Comparison of ENCODE assay signal across 7 mouse cellular contexts in the genomic region with DNA sequence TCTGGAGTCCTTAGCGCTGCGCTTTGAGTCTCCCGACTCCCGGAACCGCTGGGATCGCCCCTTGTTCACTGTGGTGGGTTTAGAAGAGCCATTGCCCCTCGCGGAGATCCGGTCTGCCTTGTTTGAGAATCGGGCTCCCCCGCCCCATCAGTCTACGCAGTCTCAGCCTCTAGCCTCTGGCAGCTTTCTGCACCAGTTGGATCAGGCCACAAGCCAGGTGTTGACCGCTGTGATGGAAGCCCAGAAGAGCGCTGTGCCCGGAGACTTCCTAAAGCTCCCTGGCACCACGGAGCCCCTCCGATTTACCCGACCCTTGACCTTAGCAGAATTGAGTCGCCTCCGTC. TPM values are rescaled to one million over a fixed set of nuclear protein-coding genes. Genes with fewer than 3 reads are reported as not detected.
DNase-seq lines count a peak whose midpoint lies in the region; ATAC-seq lines count a peak whose summit lies in the region.

A gene (minus strand): TSS at position 115 of the 344 bp plus-strand sequence.

- peak within 1 kb of the TSS; percentile 97 for H3K4me3 ChIP-seq in embryonic facial prominence, embryonic 10.5 days
- H3K4me3 ChIP-seq in hindbrain, embryonic 12.5 days, result peak within 1 kb of the TSS; percentile 97
- peak within 1 kb of the TSS; percentile 71 for H3K4me3 ChIP-seq in macrophage (ENCODE audit: inconsistent target)
- H3K4me3 ChIP-seq in stomach, embryonic 16.5 days (replicated peaks; ENCODE audit: low read length), result peak within 1 kb of the TSS; percentile 71

- H3K9ac ChIP-seq in hindbrain, embryonic 12.5 days, result peak within 1 kb of the TSS; percentile 87
- peak within 1 kb of the TSS; percentile 87 for H3K9ac ChIP-seq in stomach, embryonic 16.5 days (ENCODE audit: low read length)

- peak within 1 kb of the TSS; percentile 98 for H3K4me2 ChIP-seq in hindbrain, embryonic 12.5 days (replicated peaks)
- peak within 1 kb of the TSS; percentile 89 for H3K4me2 ChIP-seq in stomach, embryonic 16.5 days (ENCODE audit: low read depth, low read length)

- peak; percentile 13 for DNase-seq in layer of hippocampus, adult 9-11 months
- DNase-seq in layer of hippocampus, adult 11-12 months (ENCODE audit: low spot score), result no peak
- peak; percentile 26 for DNase-seq in ZHBTc4 (ENCODE audit: low read depth, low spot score)
- DNase-seq in embryonic facial prominence, embryonic 10.5 days (ENCODE audit: low spot score), result no peak

- peaks cover 33% of the 10 kb centered on the region for H3K36me3 ChIP-seq in embryonic facial prominence, embryonic 10.5 days (replicated peaks)
- H3K36me3 ChIP-seq in hindbrain, embryonic 12.5 days, result peaks cover 5% of the 10 kb centered on the region
- H3K36me3 ChIP-seq in macrophage (ENCODE audit: inconsistent target), result no peaks in the 10 kb centered on the region
- H3K36me3 ChIP-seq in stomach, embryonic 16.5 days (ENCODE audit: control insufficient read depth, insufficient read depth, low read length), result no peaks in the 10 kb centered on the region; the same call in 1 of the 2 replicates

- peaks cover 42% of the 10 kb centered on the region for H3K79me2 ChIP-seq in macrophage (ENCODE audit: inconsistent target)

- peaks cover 22% of the 10 kb centered on the region for H3K4me1 ChIP-seq in embryonic facial prominence, embryonic 10.5 days
- peaks cover 21% of the 10 kb centered on the region for H3K4me1 ChIP-seq in hindbrain, embryonic 12.5 days
- peaks cover 15% of the 10 kb centered on the region for H3K4me1 ChIP-seq in stomach, embryonic 16.5 days (ENCODE audit: control insufficient read depth, insufficient read depth, low read length)

- no peaks in the 10 kb centered on the region for H3K9me3 ChIP-seq in embryonic facial prominence, embryonic 10.5 days
- no peaks in the 10 kb centered on the region for H3K9me3 ChIP-seq in hindbrain, embryonic 12.5 days (replicated peaks)
- H3K9me3 ChIP-seq in stomach, embryonic 16.5 days (replicated peaks; ENCODE audit: control insufficient read depth, low read length), result no peaks in the 10 kb centered on the region

- H3K27me3 ChIP-seq in embryonic facial prominence, embryonic 10.5 days (replicated peaks; ENCODE audit: low read depth, poor library complexity, severe bottlenecking), result no peaks in the 10 kb centered on the region
- no peaks in the 10 kb centered on the region for H3K27me3 ChIP-seq in hindbrain, embryonic 12.5 days
- no peaks in the 10 kb centered on the region for H3K27me3 ChIP-seq in stomach, embryonic 16.5 days (ENCODE audit: control insufficient read depth, insufficient read depth, low read length)

- peak; percentile 45; the same call in 1 of the 2 replicates for ATAC-seq in hindbrain, embryonic 12.5 days (ENCODE audit: low FRiP score)
- ATAC-seq in stomach, embryonic 16.5 days (ENCODE audit: insufficient read depth, low FRiP score), result peak; percentile 30; the same call in 1 of the 2 replicates

- peak within 1 kb of the TSS; percentile 88 for H3K27ac ChIP-seq in embryonic facial prominence, embryonic 10.5 days (replicated peaks)
- H3K27ac ChIP-seq in hindbrain, embryonic 12.5 days, result peak within 1 kb of the TSS; percentile 89
- peak within 1 kb of the TSS; percentile 29; the same call in 1 of the 2 replicates for H3K27ac ChIP-seq in macrophage
- peak within 1 kb of the TSS; percentile 87 for H3K27ac ChIP-seq in stomach, embryonic 16.5 days (ENCODE audit: low read length)

- WGBS in embryonic facial prominence, embryonic 10.5 days, result 12% methylated on average over 20 of the region's 20 CpGs
- WGBS in hindbrain, embryonic 12.5 days, result 10% methylated on average over 20 of the region's 20 CpGs
- 5% methylated on average over 20 of the region's 20 CpGs for WGBS in macrophage (ENCODE audit: missing documents)
- WGBS in stomach, embryonic 16.5 days, result 5% methylated on average over 20 of the region's 20 CpGs

RNA-seq across cellular contexts. Expression of the gene that starts here (rescaled TPM):
- polyA plus RNA-seq in embryonic facial prominence, embryonic 10.5 days (2016; fragmentation: Nextera tagmentation; extraction: Ambion mirVana), result 1.3 and 1.9 TPM in 2 replicates
- 1.6 and 3.1 TPM in 2 replicates for polyA plus RNA-seq in hindbrain, embryonic 12.5 days (2016; fragmentation: Nextera tagmentation; extraction: Ambion mirVana)
- not detected for total RNA-seq in macrophage (2018; cell fraction: chromatin; rRNA removed)
- under 1 TPM in 3 of 26 experiments, not detected in 23; 0.10 to 0.26 (median 0.14) TPM for total RNA-seq in macrophage (2018; cell fraction: cytosol; rRNA removed)
- total RNA-seq in macrophage (2018; cell fraction: nucleus; rRNA removed), result under 1 TPM in 1 of 26 experiments, not detected in 25; 0.58 TPM
- polyA plus RNA-seq in macrophage (2018), result not detected in 3 replicates
- 0.79 and 1.5 TPM in 2 replicates for polyA plus RNA-seq in stomach, embryonic 16.5 days (2015; fragmentation: Nextera tagmentation; extraction: Ambion mirVana)

Comparison
In these comparisons a context has a peak if more than half of its experiments do, and no peak if none do; other contexts are left out.
1. DNase-seq: peak in layer of hippocampus, adult 9-11 months (single experiment) and ZHBTc4 (single experiment); none in layer of hippocampus, adult 11-12 months (single experiment) and embryonic facial prominence, embryonic 10.5 days (single experiment).
2. H3K27ac ChIP-seq: peak in every context shown above with its lines; median percentile 89 in hindbrain, embryonic 12.5 days; 88 in embryonic facial prominence, embryonic 10.5 days; 87 in stomach, embryonic 16.5 days; 29 in macrophage.
3. Peak in every context shown above with its lines, with median percentiles within 50 percentile points of each other: H3K4me3 ChIP-seq.